In genomic region chr2:27088071-27088644, GRCm38 (mm10) we compare ENCODE assay signal across 10 mouse cellular contexts. TPM values are rescaled to one million over a fixed set of nuclear protein-coding genes. Genes with fewer than 3 reads are reported as not detected.
DNase-seq lines count a peak whose midpoint lies in the region; ATAC-seq lines count a peak whose summit lies in the region.
"Had no signal": no experiment of that assay in that cellular context is flagged by ENCODE, and none has a peak within 500 bp of the region (broad histone marks: within the 10 kb centered on the region; RNA-seq: fewer than 3 reads in every experiment).

No protein-coding gene starts in this region.

- WGBS in forebrain, embryonic 16.5 days = 64% methylated on average over 18 of the region's 18 CpGs

- ATAC-seq in forebrain, embryonic 16.5 days = no peak
- no peak for ATAC-seq in megakaryocyte-erythroid progenitor cell, adult 5-6 weeks (replicated peaks; ENCODE audit: low FRiP score, low TSS enrichment, poor library complexity, severe bottlenecking)
- ATAC-seq: Patski had no signal

- no peak overlapping the region for H3K4me2 ChIP-seq in forebrain, embryonic 16.5 days (ENCODE audit: low read length)
- H3K4me2 ChIP-seq: neural tube, embryonic 13.5 days had no signal

- no peaks in the 10 kb centered on the region for H3K27me3 ChIP-seq in forebrain, embryonic 16.5 days (replicated peaks; ENCODE audit: control insufficient read depth, insufficient read depth, low read length)
- H3K27me3 ChIP-seq: neural tube, embryonic 13.5 days had no signal

- H3K4me1 ChIP-seq in forebrain, embryonic 16.5 days (replicated peaks; ENCODE audit: control insufficient read depth, insufficient read depth, low read length) = peaks cover 6% of the 10 kb centered on the region

- DNase-seq in ovary, postnatal 10 days (ENCODE audit: low spot score) = peak; percentile 33
- no peak for DNase-seq in ovary, adult 18-20 months (ENCODE audit: low spot score)
- peak; percentile 99 for DNase-seq in heart, adult 11 months
- DNase-seq in kidney, adult 9 months = peak; percentile 81
- peak; percentile 78 to 94 for DNase-seq in lung, postnatal 4 days
- no peak for DNase-seq in right cerebral cortex, postnatal 36 days (ENCODE audit: low spot score in 2 of 2)

- H3K4me3 ChIP-seq in forebrain, embryonic 16.5 days (replicated peaks; ENCODE audit: low read length) = no peak overlapping the region
- H3K4me3 ChIP-seq: neural tube, embryonic 13.5 days had no signal

- no peaks in the 10 kb centered on the region for H3K9me3 ChIP-seq in forebrain, embryonic 16.5 days (ENCODE audit: control insufficient read depth, low read length)
- H3K9me3 ChIP-seq: neural tube, embryonic 13.5 days had no signal

- no peak overlapping the region for H3K27ac ChIP-seq in forebrain, embryonic 16.5 days (ENCODE audit: low read length)
- H3K27ac ChIP-seq: neural tube, embryonic 13.5 days had no signal

- no peak overlapping the region for H3K9ac ChIP-seq in forebrain, embryonic 16.5 days (replicated peaks; ENCODE audit: low read depth, low read length)
- H3K9ac ChIP-seq: neural tube, embryonic 13.5 days had no signal

- H3K36me3 ChIP-seq in forebrain, embryonic 16.5 days (ENCODE audit: control insufficient read depth, insufficient read depth) = no peaks in the 10 kb centered on the region
- H3K36me3 ChIP-seq: neural tube, embryonic 13.5 days had no signal

RNA-seq across cellular contexts. Expression of gene Adamtsl2, which starts 9.0 kb away (rescaled TPM):
- polyA plus RNA-seq in forebrain, embryonic 16.5 days (2015; fragmentation: Nextera tagmentation; extraction: Ambion mirVana) = 11.6 and 14.2 TPM in 2 replicates
- total RNA-seq in megakaryocyte-erythroid progenitor cell, adult 5-6 weeks (2014; fragmentation: Nextera tagmentation) = 1.2 TPM in 1 of 2 replicates, not detected in the other
- not detected in 2 replicates for total RNA-seq in megakaryocyte-erythroid progenitor cell, adult 5-6 weeks (2017)

RNA-seq across cellular contexts. Expression of gene Mymk, which starts 16.2 kb away (rescaled TPM):
- not detected in 2 replicates for polyA plus RNA-seq in forebrain, embryonic 16.5 days (2015; fragmentation: Nextera tagmentation; extraction: Ambion mirVana)
- total RNA-seq in megakaryocyte-erythroid progenitor cell, adult 5-6 weeks (2014; fragmentation: Nextera tagmentation) = not detected in 2 replicates
- not detected in 2 replicates for total RNA-seq in megakaryocyte-erythroid progenitor cell, adult 5-6 weeks (2017)

RNA-seq across cellular contexts. Expression of gene Fam163b, which starts 54.1 kb away (rescaled TPM):
- polyA plus RNA-seq in forebrain, embryonic 16.5 days (2015; fragmentation: Nextera tagmentation; extraction: Ambion mirVana) = 5.0 and 7.1 TPM in 2 replicates
- not detected in 2 replicates for total RNA-seq in megakaryocyte-erythroid progenitor cell, adult 5-6 weeks (2014; fragmentation: Nextera tagmentation)
- not detected in 2 replicates for total RNA-seq in megakaryocyte-erythroid progenitor cell, adult 5-6 weeks (2017)
- polyA plus RNA-seq: Patski had no signal

Comparison
In these comparisons a context has a peak if more than half of its experiments do, and no peak if none do; other contexts are left out.
1. DNase-seq: peak in ovary, postnatal 10 days (single experiment), heart, adult 11 months (single experiment), kidney, adult 9 months (single experiment) and lung, postnatal 4 days (2 of 2); none in ovary, adult 18-20 months (single experiment) and right cerebral cortex, postnatal 36 days (0 of 2).